Mouse (Mus musculus): Measurements from ENCODE around the gene Lpin2. TPM values are rescaled to one million over a fixed set of nuclear protein-coding genes. Genes with fewer than 3 reads are reported as not detected.

Gene Lpin2
- total RNA-seq, 2 experiments from 2014 or later = 8.2 to 9.5 TPM

GRCm38 (mm10) chr17:71217111-71217685 lies 34.8 kb downstream of the Lpin2 start:
- DNase-seq (ENCODE audit: low spot score) = no peak
- intact Hi-C loops (cut with DNase I) = no loop called here

- intact Hi-C loops (cut with DNase I) = no loop called here
- no peak for DNase-seq (ENCODE audit: low spot score)
Observed at GRCm38 (mm10) chr17:71221383-71221782, 39.0 kb downstream of the Lpin2 start.

- intact Hi-C loops (cut with DNase I) = no loop called here
- DNase-seq (ENCODE audit: low spot score) = no peak
Observed at GRCm38 (mm10) chr17:71223676-71224075, 41.3 kb downstream of the Lpin2 start.

GRCm38 (mm10) chr17:71224521-71224920 lies 42.2 kb downstream of the Lpin2 start:
- no peak for DNase-seq (ENCODE audit: low spot score)
- intact Hi-C loops (cut with DNase I) = no loop called here

- DNase-seq (ENCODE audit: low spot score) = no peak
- intact Hi-C loops (cut with DNase I) = loop anchor here (5.0 kb wide), 1 partner anchor 87 kb away; the partner anchor contains the start of gene Emilin2
Observed at GRCm38 (mm10) chr17:71225091-71225490, 42.7 kb downstream of the Lpin2 start.

- intact Hi-C loops (cut with DNase I) = loop anchor here (5.0 kb wide), 1 partner anchor 85 kb away; the partner anchor contains the start of gene Emilin2
- DNase-seq (ENCODE audit: low spot score) = no peak
Observed at GRCm38 (mm10) chr17:71227128-71227895, 45.0 kb downstream of the Lpin2 start.

GRCm38 (mm10) chr17:71228651-71229050 lies 46.3 kb downstream of the Lpin2 start:
- DNase-seq (ENCODE audit: low spot score) = no peak
- intact Hi-C loops (cut with DNase I) = loop anchor here (5.0 kb wide), 1 partner anchor 84 kb away; the partner anchor contains the start of gene Emilin2

GRCm38 (mm10) chr17:71230108-71230709 lies 47.8 kb downstream of the Lpin2 start:
- no peak for DNase-seq (ENCODE audit: low spot score)
- intact Hi-C loops (cut with DNase I) = no loop called here

- intact Hi-C loops (cut with DNase I) = no loop called here
- no peak for DNase-seq (ENCODE audit: low spot score)
Observed at GRCm38 (mm10) chr17:71231998-71232397, 49.6 kb downstream of the Lpin2 start.

GRCm38 (mm10) chr17:71233210-71233609 lies 50.9 kb downstream of the Lpin2 start:
- intact Hi-C loops (cut with DNase I) = no loop called here
- DNase-seq (ENCODE audit: low spot score) = no peak

- intact Hi-C loops (cut with DNase I) = no loop called here
- no peak for DNase-seq (ENCODE audit: low spot score)
Observed at GRCm38 (mm10) chr17:71234041-71234594, 51.8 kb downstream of the Lpin2 start.

- DNase-seq (ENCODE audit: low spot score) = no peak
- intact Hi-C loops (cut with DNase I) = no loop called here
Observed at GRCm38 (mm10) chr17:71235229-71235958, 53.0 kb downstream of the Lpin2 start.

GRCm38 (mm10) chr17:71238494-71238893 lies 56.1 kb downstream of the Lpin2 start:
- intact Hi-C loops (cut with DNase I) = no loop called here
- DNase-seq (ENCODE audit: low spot score) = no peak

- intact Hi-C loops (cut with DNase I) = no loop called here
- DNase-seq (ENCODE audit: low spot score) = no peak
Observed at GRCm38 (mm10) chr17:71240811-71241210, 58.5 kb downstream of the Lpin2 start.

GRCm38 (mm10) chr17:71242666-71243065 lies 60.3 kb downstream of the Lpin2 start:
- DNase-seq (ENCODE audit: low spot score) = no peak
- intact Hi-C loops (cut with DNase I) = no loop called here

- intact Hi-C loops (cut with DNase I) = no loop called here
- DNase-seq (ENCODE audit: low spot score) = no peak
Observed at GRCm38 (mm10) chr17:71245133-71245532, 62.8 kb downstream of the Lpin2 start.

- intact Hi-C loops (cut with DNase I) = no loop called here
- no peak for DNase-seq (ENCODE audit: low spot score)
Observed at GRCm38 (mm10) chr17:71246022-71246421, 63.7 kb downstream of the Lpin2 start.

GRCm38 (mm10) chr17:71248963-71249362 lies 66.6 kb downstream of the Lpin2 start:
- intact Hi-C loops (cut with DNase I) = no loop called here
- DNase-seq (ENCODE audit: low spot score) = no peak

- intact Hi-C loops (cut with DNase I) = loop anchor here (5.0 kb wide), 1 partner anchor 57 kb away; no protein-coding TSS in a partner anchor
- DNase-seq (ENCODE audit: low spot score) = no peak
Observed at GRCm38 (mm10) chr17:71250046-71250445, 67.7 kb downstream of the Lpin2 start.

Data from heart, postnatal 25 days (tissue).